Mouse (Mus musculus): ENCODE results near the gene Bnip3.

Gene Bnip3

DNA sequence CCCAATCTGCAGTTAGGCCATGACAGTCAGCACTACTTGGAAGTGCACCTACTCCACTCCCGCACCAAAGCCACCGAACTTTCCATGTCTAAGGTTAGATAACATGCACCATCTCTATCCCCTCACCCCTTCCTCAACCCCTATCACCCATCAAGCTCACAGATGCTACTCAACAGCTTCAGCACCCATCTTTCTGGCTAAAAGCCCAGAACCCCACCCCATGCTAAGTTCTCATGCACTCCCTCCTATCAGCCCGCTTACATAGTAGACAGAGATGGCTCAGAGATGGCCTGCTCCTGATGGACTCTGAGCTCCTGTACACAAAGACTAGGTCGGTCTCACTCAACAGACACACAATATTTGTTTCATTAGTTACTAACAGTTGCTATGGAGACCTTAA lies 65.9 kb downstream of the Bnip3 start:
- DNase-seq (ENCODE audit: low spot score): no peak

- DNase-seq (ENCODE audit: low spot score): no peak
These were observed 67.7 kb downstream of the Bnip3 start for GRCm38 (mm10) chr7:138841436-138842151.
